Mouse (Mus musculus) embryonic facial prominence, embryonic 14.5 days (tissue): ENCODE data around the gene Spata18. TPM values are rescaled to one million over a fixed set of nuclear protein-coding genes. Genes with fewer than 3 reads are reported as not detected.

Source experiments
- ATAC-seq: fragments of 200-750 bp; cut with Nextera tagmentation; 2 replicates; pipeline ENCODE4 v1.8.0; 2017; ENCODE audit warnings: low read depth, moderate number of reproducible peaks, moderate TSS enrichment
- DNase-seq: peaks from one replicate; pipeline ENCODE4 v3.0.0-alpha.2; 2015; ENCODE audit warnings: low spot score
- H3K27ac ChIP-seq: fragments of 300-500 bp; sonication (generic); replicated peaks from 2 replicates; pipeline ENCODE4 v1.5.1; 2014; ENCODE audit warnings: low read depth, mild to moderate bottlenecking, low read length, moderate library complexity
- H3K27me3 ChIP-seq: fragments of 300-500 bp; sonication (generic); replicated peaks from 2 replicates; pipeline ENCODE4 v1.6.1; 2014; ENCODE audit warnings: low read length; ENCODE audit not compliant: control insufficient read depth, insufficient read depth
- H3K36me3 ChIP-seq: fragments of 300-500 bp; sonication (generic); 2 replicates; pipeline ENCODE4 v1.6.1; 2014; ENCODE audit warnings: low read length, mixed read lengths; ENCODE audit not compliant: control insufficient read depth, insufficient read depth
- H3K4me1 ChIP-seq: fragments of 300-500 bp; sonication (generic); 2 replicates; pipeline ENCODE4 v1.6.1; 2014; ENCODE audit warnings: antibody characterized with exemption, low read length; ENCODE audit not compliant: control insufficient read depth, insufficient read depth
- H3K4me2 ChIP-seq: fragments of 300-500 bp; sonication (generic); 2 replicates; pipeline ENCODE4 v1.6.1; 2014; ENCODE audit warnings: low read depth, mild to moderate bottlenecking, low read length, moderate library complexity, mixed read lengths
- H3K4me3 ChIP-seq: fragments of 300-500 bp; sonication (generic); 2 replicates; pipeline ENCODE4 v1.5.1; 2014; ENCODE audit warnings: low read depth, mild to moderate bottlenecking, low read length
- H3K9ac ChIP-seq: fragments of 300-500 bp; sonication (generic); 2 replicates; pipeline ENCODE4 v1.6.1; 2014; ENCODE audit warnings: low read depth, mild to moderate bottlenecking, low read length, moderate library complexity, mixed read lengths
- H3K9me3 ChIP-seq: fragments of 300-500 bp; sonication (generic); 2 replicates; pipeline ENCODE4 v1.6.1; 2016; ENCODE audit warnings: low read length; ENCODE audit not compliant: control insufficient read depth
- WGBS: fragments of 180-500 bp; shearing (Covaris S2); extraction: QIAGEN DNeasy Blood & Tissue Kit; methylation state at CpG from one replicate; pipeline ENCODE4 v1.1.7; 2014; 5-methylcytosine and 5-hydroxymethylcytosine counted together
- polyA plus RNA-seq: library from polyadenylated mRNA; unstranded; fragments of >200 nt; fragmentation: Nextera tagmentation; extraction: Ambion mirVana; gene quantifications from 2 replicates; pipeline ENCODE4 v1.2.1, GENCODE M21; 2014

The Spata18 gene
- polyA plus RNA-seq, 1 experiment from 2014 or later: 1.1 TPM

DNA sequence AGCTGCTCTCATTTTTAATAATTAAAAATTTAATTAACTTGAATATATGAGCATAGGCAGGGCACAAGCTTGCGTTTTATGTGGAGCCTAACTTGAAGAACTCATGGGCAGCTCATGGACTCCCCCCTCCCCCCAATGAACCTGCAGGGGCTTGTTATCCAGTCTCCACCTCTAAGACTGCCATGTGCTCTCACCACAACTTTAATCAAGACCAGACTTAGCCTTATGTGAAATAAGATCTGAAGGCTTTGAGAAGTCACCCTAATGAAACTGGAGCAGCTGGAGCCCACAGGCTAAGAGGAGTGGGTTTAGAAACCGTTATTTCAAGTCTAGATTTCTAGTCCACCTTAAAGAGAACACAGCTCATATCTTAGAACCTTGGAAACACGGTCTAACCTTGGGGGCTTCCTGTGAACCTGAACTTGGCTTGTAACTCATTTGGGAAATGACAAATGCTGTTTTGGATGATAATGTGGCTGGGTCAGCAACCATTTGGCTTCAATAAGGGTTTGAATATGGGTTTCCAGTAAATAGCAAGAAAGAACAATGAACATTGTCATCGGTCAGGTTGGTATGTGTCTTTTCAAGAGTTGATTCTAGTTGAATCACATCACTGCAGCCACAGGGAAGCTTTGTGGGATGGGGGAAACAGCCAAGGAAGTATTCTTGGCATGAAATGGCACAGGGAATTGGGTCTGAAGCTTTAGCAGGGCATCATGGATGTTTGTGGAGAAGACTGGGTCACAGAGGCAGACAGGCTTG lies 43.3 kb downstream of the Spata18 start:
- Histone ChIP-seq H3K4me1 (peaks cover 16% of the 10 kb centered on the region), H3K9me3 (no peaks in the 10 kb centered on the region), H3K4me3 (no peak overlapping the region), H3K36me3 (no peaks in the 10 kb centered on the region), H3K4me2 (no peak overlapping the region), H3K9ac (no peak overlapping the region), H3K27me3 (no peaks in the 10 kb centered on the region), H3K27ac (peak overlapping the region; percentile 69)
- DNase-seq (peak; percentile 82), ATAC-seq (peak; percentile 71)
- WGBS: 39% methylated on average over 4 of the region's 4 CpGs

DNA sequence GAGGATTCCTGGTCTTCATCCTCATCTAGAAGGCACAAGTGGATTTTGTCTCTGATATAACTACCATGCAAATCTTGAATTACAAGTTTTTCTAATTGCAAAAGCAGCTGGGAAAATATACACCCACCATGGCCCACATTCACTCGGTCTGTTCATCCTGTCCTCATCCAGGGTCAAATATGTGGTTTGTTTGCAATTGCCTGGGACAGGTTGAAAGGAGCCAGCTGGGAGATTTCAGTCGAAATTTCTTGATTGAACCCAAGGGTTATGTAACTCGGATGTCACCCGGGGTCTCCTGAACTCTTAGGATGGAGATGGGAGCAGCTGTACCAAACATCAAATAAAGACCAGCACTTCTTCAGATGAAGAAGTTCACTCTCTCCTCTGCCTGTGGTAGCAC lies 46.5 kb downstream of the Spata18 start:
- H3K4me3 ChIP-seq: no peak overlapping the region
- H3K4me2 ChIP-seq: no peak overlapping the region
- no peaks in the 10 kb centered on the region for H3K36me3 ChIP-seq
- H3K27ac ChIP-seq: no peak overlapping the region
- H3K9me3 ChIP-seq: no peaks in the 10 kb centered on the region
- H3K4me1 ChIP-seq: peaks cover 23% of the 10 kb centered on the region
- ATAC-seq: no peak
- 48% methylated on average over 4 of the region's 4 CpGs for WGBS
- H3K9ac ChIP-seq: no peak overlapping the region
- DNase-seq: no peak
- H3K27me3 ChIP-seq: no peaks in the 10 kb centered on the region

GRCm38 (mm10) chr5:73701063-73701890 lies 50.1 kb downstream of the Spata18 start:
- no peak overlapping the region for H3K4me3 ChIP-seq
- H3K4me2 ChIP-seq: no peak overlapping the region
- H3K9me3 ChIP-seq: no peaks in the 10 kb centered on the region
- 51% methylated on average over 17 of the region's 17 CpGs for WGBS
- H3K9ac ChIP-seq: no peak overlapping the region
- peak overlapping the region; percentile 82 for H3K27ac ChIP-seq
- no peaks in the 10 kb centered on the region for H3K27me3 ChIP-seq
- no peaks in the 10 kb centered on the region for H3K36me3 ChIP-seq
- peaks cover 12% of the 10 kb centered on the region; the same call in 1 of the 2 replicates for H3K4me1 ChIP-seq
- DNase-seq (peak; percentile 55), ATAC-seq (no peak)

GRCm38 (mm10) chr5:73701946-73702710 lies 50.9 kb downstream of the Spata18 start:
- DNase-seq (peak; percentile 32), ATAC-seq (0 out of 2 replicates have a peak, but pooled peaks have one; percentile 26)
- no peak overlapping the region for H3K9ac ChIP-seq
- no peaks in the 10 kb centered on the region for H3K36me3 ChIP-seq
- H3K27ac ChIP-seq: peak overlapping the region; percentile 82
- no peak overlapping the region for H3K4me2 ChIP-seq
- no peak overlapping the region for H3K4me3 ChIP-seq
- peaks cover 12% of the 10 kb centered on the region; the same call in 1 of the 2 replicates for H3K4me1 ChIP-seq
- no peaks in the 10 kb centered on the region for H3K27me3 ChIP-seq
- 64% methylated on average over 12 of the region's 12 CpGs for WGBS
- no peaks in the 10 kb centered on the region for H3K9me3 ChIP-seq

DNA sequence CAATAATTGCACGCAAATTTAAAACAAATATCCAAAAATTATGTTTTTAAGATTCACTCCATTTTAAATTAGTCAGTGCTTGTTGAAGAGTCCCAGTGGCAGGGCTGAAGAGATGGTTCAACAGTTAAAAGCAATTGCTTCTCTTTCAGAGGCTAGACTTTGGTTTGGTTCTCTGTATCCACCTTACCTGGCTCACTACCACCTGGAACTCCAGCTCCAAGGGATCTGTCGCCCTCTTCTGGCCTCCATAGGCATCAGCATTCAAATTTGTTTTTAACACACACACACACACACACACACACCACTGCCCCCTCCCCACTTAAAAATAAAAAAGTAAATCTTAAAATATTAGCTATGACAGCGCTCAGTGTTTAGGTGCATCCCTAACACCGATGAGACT lies 51.9 kb downstream of the Spata18 start:
- Histone ChIP-seq H3K4me2 (no peak overlapping the region), H3K36me3 (no peaks in the 10 kb centered on the region), H3K27me3 (no peaks in the 10 kb centered on the region), H3K27ac (peak overlapping the region; percentile 82), H3K4me1 (peaks cover 12% of the 10 kb centered on the region; the same call in 1 of the 2 replicates), H3K4me3 (no peak overlapping the region), H3K9ac (no peak overlapping the region), H3K9me3 (no peaks in the 10 kb centered on the region)
- 94% methylated on average over 4 of the region's 4 CpGs for WGBS
- no peak for ATAC-seq
- DNase-seq: no peak

DNA sequence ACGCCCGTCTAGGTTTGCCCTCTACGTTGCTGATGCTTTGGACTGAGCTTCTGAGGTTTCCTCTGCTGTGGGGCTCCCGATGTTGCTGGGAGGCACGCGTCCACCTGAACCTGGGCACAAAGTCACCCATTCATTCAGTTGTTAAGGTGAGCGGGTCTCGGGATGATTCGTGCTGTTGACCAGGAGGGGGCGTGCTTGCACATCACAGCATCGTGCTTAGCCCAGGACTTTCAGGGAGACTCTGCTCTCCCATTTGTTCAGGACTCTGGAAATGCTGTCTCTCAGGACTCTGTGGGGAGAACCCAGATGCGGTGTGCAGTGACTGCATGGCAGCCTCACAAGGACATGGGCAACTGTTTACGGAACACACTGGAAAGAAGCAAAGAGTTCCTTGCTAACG lies 53.1 kb downstream of the Spata18 start:
- ATAC-seq (no peak), DNase-seq (no peak)
- Histone ChIP-seq H3K9me3 (no peaks in the 10 kb centered on the region), H3K36me3 (no peaks in the 10 kb centered on the region), H3K27ac (no peak overlapping the region), H3K4me3 (no peak overlapping the region), H3K4me2 (no peak overlapping the region), H3K4me1 (peaks cover 12% of the 10 kb centered on the region; the same call in 1 of the 2 replicates), H3K9ac (no peak overlapping the region), H3K27me3 (no peaks in the 10 kb centered on the region)
- 38% methylated on average over 14 of the region's 14 CpGs for WGBS

GRCm38 (mm10) chr5:73704757-73705156 lies 53.6 kb downstream of the Spata18 start:
- Histone ChIP-seq H3K27ac (no peak overlapping the region), H3K4me1 (peaks cover 12% of the 10 kb centered on the region; the same call in 1 of the 2 replicates), H3K9ac (no peak overlapping the region), H3K4me2 (no peak overlapping the region), H3K36me3 (no peaks in the 10 kb centered on the region), H3K27me3 (no peaks in the 10 kb centered on the region), H3K9me3 (no peaks in the 10 kb centered on the region), H3K4me3 (no peak overlapping the region)
- no peak for ATAC-seq
- 87% methylated on average over 8 of the region's 8 CpGs for WGBS
- DNase-seq: no peak

- Histone ChIP-seq H3K4me1 (peaks cover 12% of the 10 kb centered on the region; the same call in 1 of the 2 replicates), H3K27ac (no peak overlapping the region), H3K36me3 (no peaks in the 10 kb centered on the region), H3K9ac (no peak overlapping the region), H3K27me3 (no peaks in the 10 kb centered on the region), H3K9me3 (no peaks in the 10 kb centered on the region), H3K4me3 (no peak overlapping the region), H3K4me2 (no peak overlapping the region)
- ATAC-seq (no peak), DNase-seq (no peak)
- WGBS: 83% methylated on average over 5 of the region's 5 CpGs
These were observed 54.1 kb downstream of the Spata18 start for GRCm38 (mm10) chr5:73705290-73705689.
